ENCODE assay signal across 11 mouse cellular contexts in genomic region chr6:142993705-142994698, GRCm38 (mm10). TPM values are rescaled to one million over a fixed set of nuclear protein-coding genes. Genes with fewer than 3 reads are reported as not detected.
A peak's percentile ranks its signal among the peaks of the same experiment; 100 is the strongest.
DNase-seq lines count a peak whose midpoint lies in the region; ATAC-seq and TF ChIP-seq lines count a peak whose summit lies in the region.
"Had no signal": no experiment of that assay in that cellular context is flagged by ENCODE, and none has a peak within 500 bp of the region (broad histone marks: within the 10 kb centered on the region; RNA-seq: fewer than 3 reads in every experiment).

No protein-coding gene starts in this region.

- H3K27ac ChIP-seq in kidney, postnatal 0 days: no peak overlapping the region
- no peak overlapping the region for H3K27ac ChIP-seq in hindbrain, embryonic 15.5 days (replicated peaks)
- peak overlapping the region; percentile 43 for H3K27ac ChIP-seq in neural tube, embryonic 13.5 days (replicated peaks)
- H3K27ac ChIP-seq: liver, embryonic 14.5 days had no signal

- H3K4me3 ChIP-seq in kidney, postnatal 0 days (replicated peaks; ENCODE audit: low read depth, low read length): no peak overlapping the region
- H3K4me3 ChIP-seq in hindbrain, embryonic 15.5 days: no peak overlapping the region
- H3K4me3 ChIP-seq in neural tube, embryonic 13.5 days: no peak overlapping the region
- H3K4me3 ChIP-seq: erythroblast, embryonic 14.5 days had no signal

- no peaks in the 10 kb centered on the region for H3K36me3 ChIP-seq in kidney, postnatal 0 days (ENCODE audit: insufficient read depth, low read length)
- H3K36me3 ChIP-seq in hindbrain, embryonic 15.5 days: no peaks in the 10 kb centered on the region
- H3K36me3 ChIP-seq in neural tube, embryonic 13.5 days: no peaks in the 10 kb centered on the region

- WGBS in kidney, postnatal 0 days: 25% methylated on average over 14 of the region's 14 CpGs
- WGBS in hindbrain, embryonic 15.5 days: 21% methylated on average over 14 of the region's 14 CpGs
- 30% methylated on average over 14 of the region's 14 CpGs for WGBS in neural tube, embryonic 13.5 days

- DNase-seq in kidney, postnatal 0 days (ENCODE audit: low spot score): peak; percentile 49
- DNase-seq in kidney, postnatal 25 days: no peak
- no peak for DNase-seq in left cerebral cortex, adult 8-10 months (ENCODE audit: low spot score in 2 of 2)
- no peak for DNase-seq in urinary bladder, postnatal 25 days (ENCODE audit: low spot score)
- DNase-seq: adrenal gland, adult 8-10 months had no signal

- no peaks in the 10 kb centered on the region for H3K9me3 ChIP-seq in kidney, postnatal 0 days (replicated peaks; ENCODE audit: low read length)
- no peaks in the 10 kb centered on the region for H3K9me3 ChIP-seq in hindbrain, embryonic 15.5 days
- no peaks in the 10 kb centered on the region for H3K9me3 ChIP-seq in neural tube, embryonic 13.5 days

- no peaks in the 10 kb centered on the region for H3K4me1 ChIP-seq in kidney, postnatal 0 days (replicated peaks; ENCODE audit: insufficient read depth, low read length)
- H3K4me1 ChIP-seq in hindbrain, embryonic 15.5 days (replicated peaks): peaks cover 27% of the 10 kb centered on the region
- peaks cover 40% of the 10 kb centered on the region for H3K4me1 ChIP-seq in neural tube, embryonic 13.5 days (replicated peaks)

- ATAC-seq in kidney, postnatal 0 days (replicated peaks; ENCODE audit: low FRiP score, low read depth): no peak
- ATAC-seq in common myeloid progenitor, adult 5-6 weeks (replicated peaks; ENCODE audit: low read depth, poor library complexity, severe bottlenecking): peak; percentile 47; the same call in 1 of the 2 replicates
- 0 out of 2 replicates have a peak, but pooled peaks have one; percentile 33 for ATAC-seq in hindbrain, embryonic 15.5 days (ENCODE audit: low FRiP score, low read depth)
- ATAC-seq in neural tube, embryonic 13.5 days (ENCODE audit: low read depth): no peak
- ATAC-seq in monocyte, adult 5-6 weeks (replicated peaks; ENCODE audit: insufficient number of reproducible peaks, low FRiP score, low TSS enrichment, poor library complexity, severe bottlenecking): no peak

- H3K9ac ChIP-seq in kidney, postnatal 0 days (ENCODE audit: low read depth, low read length): no peak overlapping the region
- no peak overlapping the region for H3K9ac ChIP-seq in hindbrain, embryonic 15.5 days
- no peak overlapping the region for H3K9ac ChIP-seq in neural tube, embryonic 13.5 days
- H3K9ac ChIP-seq: liver, embryonic 14.5 days had no signal

- TF ChIP-seq CTCF in kidney, postnatal 0 days (IDR thresholded peaks at IDR 0.05; ENCODE audit: low read depth): peak; percentile 41; the same call in 1 of the 2 replicates

- H3K27me3 ChIP-seq in kidney, postnatal 0 days (ENCODE audit: insufficient read depth, low read length): no peaks in the 10 kb centered on the region
- no peaks in the 10 kb centered on the region for H3K27me3 ChIP-seq in hindbrain, embryonic 15.5 days
- no peaks in the 10 kb centered on the region for H3K27me3 ChIP-seq in neural tube, embryonic 13.5 days

- H3K4me2 ChIP-seq in kidney, postnatal 0 days (ENCODE audit: low read length): peak overlapping the region; percentile 12; the same call in 1 of the 2 replicates
- no peak overlapping the region; the same call in 1 of the 2 replicates for H3K4me2 ChIP-seq in hindbrain, embryonic 15.5 days
- no peak overlapping the region for H3K4me2 ChIP-seq in neural tube, embryonic 13.5 days

RNA-seq across cellular contexts. Expression of gene St8sia1, which starts 29.8 kb away (rescaled TPM):
- 2.3 and 2.4 TPM in 2 replicates for polyA plus RNA-seq in kidney, postnatal 0 days (2015; fragmentation: Nextera tagmentation; extraction: Ambion mirVana)
- total RNA-seq in common myeloid progenitor, adult 5-6 weeks (2017): 0.50 TPM in 1 of 2 replicates, not detected in the other
- 7.0 and 7.8 TPM in 2 replicates for polyA plus RNA-seq in hindbrain, embryonic 15.5 days (2015; fragmentation: Nextera tagmentation; extraction: Ambion mirVana)
- 9.8 and 10.0 TPM in 2 replicates for polyA plus RNA-seq in neural tube, embryonic 13.5 days (2015; fragmentation: Nextera tagmentation; extraction: Ambion mirVana)
- 10 to 100 TPM; 29.4 to 41.0 (median 34.8) TPM for total RNA-seq in left cerebral cortex, adult 8-10 months (2022)
- total RNA-seq in monocyte, adult 5-6 weeks (2017): 0.49 to 0.96 TPM in 2 of 3 replicates, not detected in the other
- polyA plus RNA-seq: erythroblast, embryonic 14.5 days had no signal

Comparison
In these comparisons a context has a peak if more than half of its experiments do, and no peak if none do; other contexts are left out.
1. ATAC-seq: peak in common myeloid progenitor, adult 5-6 weeks (single experiment) and hindbrain, embryonic 15.5 days (single experiment); none in kidney, postnatal 0 days (single experiment), neural tube, embryonic 13.5 days (single experiment) and monocyte, adult 5-6 weeks (single experiment).
2. RNA of gene St8sia1, which starts 29.8 kb away (total RNA-seq): 29.4 to 41.0 TPM in left cerebral cortex, adult 8-10 months; 0.50 TPM in common myeloid progenitor, adult 5-6 weeks and 0.49 to 0.96 TPM in monocyte, adult 5-6 weeks; every median in the first group is over 10 times any median in the second.